Mouse (Mus musculus) spleen, adult 18-20 months (tissue): ENCODE results near the gene Aldh6a1.

ENCODE experiments used
- DNase-seq, 2 experiments: peaks; one replicate each; pipeline ENCODE4 v3.0.0; 2022; ENCODE audit warnings: mixed read lengths in 2 of 2

Gene Aldh6a1

GRCm38 (mm10) chr12:84450718-84451646, at the start of gene Aldh6a1, which contains the start of gene Lin52:
Gene Aldh6a1, minus strand, starts transcription at chr12:84451004.
Gene Lin52, plus strand, starts transcription at chr12:84451422.
- peak; percentile 89 to 90 for DNase-seq

GRCm38 (mm10) chr12:84496795-84497194, 46.0 kb upstream of the Aldh6a1 start:
- DNase-seq, result no peak

- no peak for DNase-seq
Observed at GRCm38 (mm10) chr12:84487324-84488056, 36.7 kb upstream of the Aldh6a1 start.

DNA sequence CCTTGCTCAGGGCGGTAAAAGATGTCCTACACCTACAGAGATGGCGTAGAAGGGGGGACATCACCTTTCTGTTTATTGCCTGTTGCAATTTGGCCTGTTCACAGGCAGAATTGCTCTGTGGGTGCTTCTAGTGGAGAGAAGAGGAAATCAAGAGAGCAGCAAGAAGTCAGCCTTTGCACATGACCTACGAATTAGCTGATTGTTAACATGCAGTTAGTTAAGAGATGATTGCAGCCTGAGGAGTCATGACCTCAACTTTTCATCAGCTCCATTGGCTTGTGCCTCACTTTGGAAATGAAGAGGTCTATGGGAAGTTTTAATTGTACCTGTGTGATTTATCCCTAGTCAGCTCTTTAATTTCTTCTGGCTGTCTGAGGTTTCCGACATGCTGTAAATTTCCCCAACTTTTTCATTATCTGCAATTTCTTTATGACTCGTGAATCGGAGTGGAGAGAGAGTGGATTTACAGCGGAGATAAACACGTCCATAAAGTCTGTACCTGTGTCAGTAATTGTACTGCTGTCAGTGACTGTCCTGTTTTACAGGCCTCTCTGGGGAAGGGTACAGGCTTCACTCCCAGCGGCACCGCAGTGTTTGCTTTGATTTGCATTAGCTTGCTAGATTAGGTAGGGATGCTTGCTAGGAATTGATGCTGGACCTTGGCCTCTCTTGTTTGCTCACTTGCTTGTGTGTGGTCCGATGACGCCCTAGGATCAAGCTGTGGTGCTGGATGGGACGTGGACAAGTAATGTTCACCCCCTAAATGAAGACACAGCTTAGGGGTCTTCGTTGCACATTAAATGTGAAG, 32.2 kb upstream of the Aldh6a1 start:
- DNase-seq, result no peak

DNA sequence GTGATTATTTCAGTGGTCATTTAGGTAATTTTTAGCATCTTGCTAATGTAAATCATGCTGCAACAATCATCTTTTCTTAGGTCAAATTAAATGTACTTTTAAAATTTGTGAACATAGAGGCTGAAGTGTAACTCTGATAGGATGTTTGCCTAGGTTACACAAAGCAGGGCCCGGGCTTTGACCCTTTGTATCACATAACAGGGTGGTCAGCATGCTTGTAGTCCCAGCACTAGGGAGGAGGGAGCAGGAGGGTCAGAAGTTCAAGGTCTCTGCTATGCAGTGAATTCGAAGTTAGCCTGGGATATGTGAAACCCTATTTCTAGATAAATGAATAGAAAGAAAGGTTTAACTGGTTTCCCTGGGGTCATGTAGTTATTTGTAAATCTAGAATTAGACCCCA, 30.4 kb upstream of the Aldh6a1 start:
- no peak for DNase-seq

DNA sequence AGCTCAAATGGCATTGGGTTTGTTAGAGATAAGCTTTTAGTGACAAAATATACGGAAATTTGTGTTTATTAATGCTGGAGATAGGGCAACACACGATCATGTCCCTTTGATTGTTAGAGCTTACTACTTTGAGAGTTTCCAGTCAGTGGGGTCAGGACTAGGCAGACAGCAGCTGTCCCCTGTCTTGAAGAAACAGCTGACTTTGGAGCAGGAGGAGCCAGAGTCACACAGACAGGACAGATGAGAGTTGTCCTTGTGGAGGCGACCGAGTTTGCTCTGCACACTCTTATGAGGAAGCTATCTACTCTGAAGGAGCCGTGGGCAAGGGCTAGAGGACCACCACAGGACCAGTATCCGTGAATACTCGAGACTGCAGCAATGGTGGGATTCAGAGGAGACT, 28.1 kb upstream of the Aldh6a1 start:
- no peak for DNase-seq

- no peak for DNase-seq
Observed at GRCm38 (mm10) chr12:84468701-84469100, 17.9 kb upstream of the Aldh6a1 start.

GRCm38 (mm10) chr12:84462856-84463255, 12.1 kb upstream of the Aldh6a1 start:
- no peak for DNase-seq

GRCm38 (mm10) chr12:84461416-84461815, 10.6 kb upstream of the Aldh6a1 start:
- no peak for DNase-seq

DNA sequence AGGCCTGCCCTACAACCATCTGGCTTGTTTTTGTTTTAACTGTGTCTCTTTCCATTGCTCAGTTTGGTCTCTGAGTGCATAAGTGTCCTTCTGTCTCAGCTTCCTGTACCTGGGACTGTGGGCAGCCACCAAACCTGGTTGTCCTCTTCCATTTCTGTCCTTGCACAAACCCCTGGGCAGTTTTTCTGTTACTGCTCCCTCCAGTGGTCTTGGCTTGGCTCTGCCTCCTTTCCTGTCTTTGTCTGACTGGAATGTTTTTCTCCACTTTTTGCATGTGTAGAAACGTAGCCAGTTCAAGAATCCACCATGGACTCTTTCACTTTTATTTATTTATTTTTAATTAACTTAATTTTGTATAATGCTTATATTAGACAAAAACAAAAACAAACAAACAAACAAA, 9.0 kb upstream of the Aldh6a1 start:
- no peak for DNase-seq

GRCm38 (mm10) chr12:84456911-84457310, 6.1 kb upstream of the Aldh6a1 start:
- DNase-seq, result no peak

- DNase-seq, result peak in 1 of 2 experiments; percentile 6
Observed at GRCm38 (mm10) chr12:84451801-84452200, 997 bp upstream of the Aldh6a1 start.

DNA sequence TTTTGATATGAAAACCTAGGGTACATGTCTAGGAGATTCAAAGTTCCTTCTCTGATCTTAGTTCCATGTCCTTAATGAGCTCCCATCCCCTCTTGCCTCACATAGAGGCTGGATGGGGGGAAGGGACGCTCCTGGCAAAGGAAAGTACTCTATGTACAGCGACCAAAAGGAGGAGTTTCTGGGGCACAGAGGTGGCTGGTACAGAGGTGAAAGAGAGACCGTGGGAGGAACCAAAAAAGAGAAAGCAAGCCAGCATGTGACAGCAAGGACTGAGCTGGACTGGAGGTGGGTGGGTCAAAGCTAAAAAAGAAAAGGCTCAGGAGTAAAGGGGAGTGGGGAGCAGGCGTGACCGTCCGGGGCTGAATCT, 470 bp downstream of the Aldh6a1 start:
- DNase-seq, result no peak

DNA sequence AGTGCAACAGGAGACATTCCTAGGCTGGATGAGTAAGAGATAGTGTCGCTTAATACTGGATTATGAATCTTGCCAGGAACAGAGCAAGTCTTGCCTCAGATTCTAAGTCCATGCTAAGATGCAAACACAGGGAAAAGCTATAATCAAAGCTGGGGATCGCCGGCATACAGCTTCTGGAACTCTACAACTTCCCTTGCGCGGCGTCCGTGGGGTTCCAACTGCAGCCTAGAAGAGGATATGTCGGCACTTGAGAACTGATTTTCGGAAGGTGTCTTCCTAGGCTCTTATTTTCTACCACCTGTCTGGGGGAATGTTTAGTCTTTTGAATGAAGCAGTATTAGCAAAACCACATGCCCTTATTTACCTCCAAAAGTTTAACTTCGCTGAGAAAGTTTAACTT, 917 bp downstream of the Aldh6a1 start:
- no peak for DNase-seq

DNA sequence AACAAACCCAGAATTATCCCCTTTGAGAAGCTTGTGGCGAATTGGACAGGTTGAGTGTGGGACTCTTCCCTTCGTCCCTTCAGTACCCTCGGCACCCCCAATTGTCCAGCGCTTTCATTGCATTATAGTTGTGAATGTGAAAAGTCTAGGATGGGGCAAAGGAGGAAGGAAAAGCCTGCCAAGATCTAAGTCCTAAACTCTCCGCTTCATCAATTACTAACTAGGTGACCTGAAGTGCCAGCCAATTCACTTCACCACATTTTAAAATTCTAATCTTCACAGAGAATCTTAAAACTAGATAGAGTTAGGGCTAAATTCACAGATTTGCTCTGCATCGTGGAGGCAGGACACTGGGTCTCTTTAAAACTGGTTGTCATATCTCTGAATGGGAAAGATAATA, 2.6 kb downstream of the Aldh6a1 start:
- DNase-seq, result no peak

- DNase-seq, result no peak
Observed at GRCm38 (mm10) chr12:84447386-84447785, 3.4 kb downstream of the Aldh6a1 start.

GRCm38 (mm10) chr12:84442526-84442925, 8.3 kb downstream of the Aldh6a1 start:
- no peak for DNase-seq

- DNase-seq, result no peak
Observed at GRCm38 (mm10) chr12:84438697-84439096, 12.1 kb downstream of the Aldh6a1 start.

GRCm38 (mm10) chr12:84429825-84430224, 21.0 kb downstream of the Aldh6a1 start:
- no peak for DNase-seq

GRCm38 (mm10) chr12:84423990-84424389, 26.8 kb downstream of the Aldh6a1 start:
- no peak for DNase-seq

GRCm38 (mm10) chr12:84417605-84417922, 33.2 kb downstream of the Aldh6a1 start:
- no peak for DNase-seq

DNA sequence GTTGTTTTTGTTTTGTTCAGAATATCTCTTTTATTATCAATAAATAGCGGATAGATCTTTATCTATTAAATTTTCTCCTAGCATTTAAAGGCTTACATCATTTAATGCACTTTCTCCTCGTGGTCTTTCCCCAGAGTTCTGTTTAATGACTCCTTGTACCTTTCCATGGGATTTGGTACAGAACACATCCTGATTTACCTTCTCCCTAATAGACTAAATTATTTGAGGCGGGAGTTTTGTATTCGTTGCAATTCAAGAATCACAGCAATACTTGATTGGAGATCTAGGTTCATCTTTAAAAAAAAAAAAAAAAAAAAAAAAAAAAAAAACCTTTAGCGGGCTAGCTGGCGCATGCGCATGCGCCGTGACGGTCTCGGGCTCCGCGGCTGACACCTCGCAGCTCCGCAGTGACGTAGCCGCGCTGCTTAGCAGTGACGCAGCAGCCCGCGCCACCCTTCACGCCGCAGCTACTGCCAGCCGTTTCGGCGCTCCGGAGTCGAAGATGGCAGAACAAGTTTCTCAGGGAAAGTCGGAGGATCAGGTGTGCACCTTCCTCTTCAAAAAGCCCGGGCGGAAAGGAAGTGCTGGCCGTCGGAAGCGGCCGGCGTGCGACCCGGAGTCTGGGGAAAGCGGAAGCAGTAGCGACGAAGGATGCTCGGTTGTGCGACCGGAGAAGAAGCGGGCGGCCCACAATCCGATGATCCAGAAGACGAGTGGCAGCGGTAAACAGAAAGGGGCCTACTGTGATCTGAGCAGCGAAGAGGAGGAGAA, 33.8 kb downstream of the Aldh6a1 start, which contains the start of gene Rnf113a2:
TSS of gene Rnf113a2 (plus strand) at position 363 of the 771 bp plus-strand sequence.
- peak; percentile 76 to 77 for DNase-seq
